Mouse (Mus musculus) midbrain, embryonic 13.5 days (tissue): Measurements from ENCODE around the gene Gm9747. TPM values are rescaled to one million over a fixed set of nuclear protein-coding genes. Genes with fewer than 3 reads are reported as not detected.

Experiments used
- ATAC-seq: fragments of 200-750 bp; cut with Nextera tagmentation; 2 replicates; pipeline ENCODE4 v1.8.0; 2017; ENCODE audit warnings: mild to moderate bottlenecking, moderate TSS enrichment, moderate library complexity
- H3K27ac ChIP-seq: fragments of 300-500 bp; sonication (generic); 2 replicates; pipeline ENCODE4 v1.5.1; 2015; ENCODE audit warnings: inconsistent platforms, mild to moderate bottlenecking, moderate library complexity
- H3K27me3 ChIP-seq: fragments of 300-500 bp; sonication (generic); 2 replicates; pipeline ENCODE4 v1.6.1; 2015; ENCODE audit warnings: mild to moderate bottlenecking, inconsistent platforms
- H3K36me3 ChIP-seq: fragments of 300-500 bp; sonication (generic); 2 replicates; pipeline ENCODE4 v1.6.1; 2015; ENCODE audit warnings: mild to moderate bottlenecking, inconsistent platforms
- H3K4me1 ChIP-seq: fragments of 300-500 bp; sonication (generic); replicated peaks from 2 replicates; pipeline ENCODE4 v1.6.1; 2015; ENCODE audit warnings: inconsistent platforms
- H3K4me2 ChIP-seq: fragments of 300-500 bp; sonication (generic); replicated peaks from 2 replicates; pipeline ENCODE4 v1.6.1; 2015; ENCODE audit warnings: moderate library complexity, mild to moderate bottlenecking, inconsistent platforms
- H3K4me3 ChIP-seq: fragments of 300-500 bp; sonication (generic); replicated peaks from 2 replicates; pipeline ENCODE4 v1.5.1; 2015; ENCODE audit warnings: mild to moderate bottlenecking, inconsistent platforms
- H3K9ac ChIP-seq: fragments of 300-500 bp; sonication (generic); replicated peaks from 2 replicates; pipeline ENCODE4 v1.6.1; 2015; ENCODE audit warnings: mild to moderate bottlenecking, inconsistent platforms
- H3K9me3 ChIP-seq: fragments of 300-500 bp; sonication (generic); 2 replicates; pipeline ENCODE4 v1.6.1; 2016; ENCODE audit warnings: mild to moderate bottlenecking, inconsistent platforms
- WGBS: fragments of 180-500 bp; shearing (Covaris S2); methylation state at CpG from one replicate; pipeline ENCODE4 v1.1.7; 2015; 5-methylcytosine and 5-hydroxymethylcytosine counted together
- polyA plus RNA-seq: library from polyadenylated mRNA; unstranded; fragments of >200 nt; fragmentation: Nextera tagmentation; extraction: Ambion mirVana; gene quantifications from 2 replicates; pipeline ENCODE4 v1.2.1, GENCODE M21; 2015

The Gm9747 gene
- polyA plus RNA-seq, 1 experiment from 2014 or later, result 21.0 TPM

- Histone ChIP-seq H3K9ac (no peak overlapping the region), H3K4me2 (no peak overlapping the region), H3K27me3 (no peaks in the 10 kb centered on the region), H3K36me3 (peaks cover 9% of the 10 kb centered on the region; the same call in 1 of the 2 replicates), H3K4me1 (no peaks in the 10 kb centered on the region), H3K27ac (no peak overlapping the region), H3K9me3 (no peaks in the 10 kb centered on the region), H3K4me3 (no peak overlapping the region)
- WGBS, result 94% methylated on average over 3 of the region's 3 CpGs
- no peak for ATAC-seq
Measured at GRCm38 (mm10) chr1:82234616-82235015, 1.7 kb downstream of the Gm9747 start.

DNA sequence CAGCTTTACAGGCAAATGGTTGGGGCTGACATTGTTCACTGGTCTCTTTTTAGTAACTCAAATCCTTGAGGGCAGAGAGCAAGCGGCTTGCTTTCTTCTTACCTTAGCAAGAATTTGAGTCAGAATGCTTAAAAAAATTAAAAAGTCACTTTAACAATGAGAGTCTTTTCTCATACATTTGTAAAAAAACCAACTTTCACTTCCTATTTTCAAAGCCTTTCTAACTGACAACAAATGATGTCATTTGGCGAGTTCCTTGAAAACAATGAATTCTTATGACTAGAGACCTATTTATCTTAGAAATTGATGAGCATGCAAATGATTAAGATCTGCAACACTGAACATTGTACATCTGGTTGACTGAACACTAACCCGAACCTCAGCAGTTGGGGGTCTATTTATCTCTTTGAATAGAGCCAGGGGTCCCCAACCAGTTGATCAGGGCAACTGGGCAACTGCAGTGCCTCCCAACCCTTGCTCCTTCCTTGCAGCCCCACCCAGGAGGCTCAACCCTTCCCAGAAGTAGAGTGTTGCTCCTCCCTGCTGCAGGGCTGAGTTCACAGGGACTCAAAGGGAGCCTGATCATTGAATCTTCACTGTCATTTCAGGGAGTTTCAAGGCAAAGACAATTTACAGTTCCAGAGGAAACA lies 2.7 kb downstream of the Gm9747 start:
- no peak overlapping the region for H3K4me3 ChIP-seq
- H3K9ac ChIP-seq, result no peak overlapping the region
- 68% methylated on average over 3 of the region's 3 CpGs for WGBS
- ATAC-seq, result no peak
- no peaks in the 10 kb centered on the region for H3K4me1 ChIP-seq
- no peaks in the 10 kb centered on the region for H3K27me3 ChIP-seq
- H3K27ac ChIP-seq, result no peak overlapping the region
- H3K4me2 ChIP-seq, result no peak overlapping the region
- no peaks in the 10 kb centered on the region for H3K9me3 ChIP-seq
- H3K36me3 ChIP-seq, result peaks cover 9% of the 10 kb centered on the region; the same call in 1 of the 2 replicates

- H3K4me1 ChIP-seq, result no peaks in the 10 kb centered on the region
- no peak overlapping the region for H3K27ac ChIP-seq
- WGBS, result 83% methylated on average over 4 of the region's 4 CpGs
- H3K36me3 ChIP-seq, result peaks cover 9% of the 10 kb centered on the region; the same call in 1 of the 2 replicates
- no peak overlapping the region for H3K9ac ChIP-seq
- H3K27me3 ChIP-seq, result no peaks in the 10 kb centered on the region
- H3K4me3 ChIP-seq, result no peak overlapping the region
- no peaks in the 10 kb centered on the region for H3K9me3 ChIP-seq
- ATAC-seq, result no peak
- no peak overlapping the region for H3K4me2 ChIP-seq
Measured at GRCm38 (mm10) chr1:82238245-82238644, 5.3 kb downstream of the Gm9747 start.

- Histone ChIP-seq H3K4me1 (no peaks in the 10 kb centered on the region), H3K27me3 (no peaks in the 10 kb centered on the region), H3K4me3 (no peak overlapping the region), H3K9ac (no peak overlapping the region), H3K4me2 (no peak overlapping the region), H3K27ac (no peak overlapping the region), H3K9me3 (no peaks in the 10 kb centered on the region), H3K36me3 (peaks cover 2% of the 10 kb centered on the region; the same call in 1 of the 2 replicates)
- ATAC-seq, result no peak
- WGBS, result 93% methylated on average over 3 of the region's 3 CpGs
Measured at GRCm38 (mm10) chr1:82239409-82240201, 6.7 kb downstream of the Gm9747 start.

DNA sequence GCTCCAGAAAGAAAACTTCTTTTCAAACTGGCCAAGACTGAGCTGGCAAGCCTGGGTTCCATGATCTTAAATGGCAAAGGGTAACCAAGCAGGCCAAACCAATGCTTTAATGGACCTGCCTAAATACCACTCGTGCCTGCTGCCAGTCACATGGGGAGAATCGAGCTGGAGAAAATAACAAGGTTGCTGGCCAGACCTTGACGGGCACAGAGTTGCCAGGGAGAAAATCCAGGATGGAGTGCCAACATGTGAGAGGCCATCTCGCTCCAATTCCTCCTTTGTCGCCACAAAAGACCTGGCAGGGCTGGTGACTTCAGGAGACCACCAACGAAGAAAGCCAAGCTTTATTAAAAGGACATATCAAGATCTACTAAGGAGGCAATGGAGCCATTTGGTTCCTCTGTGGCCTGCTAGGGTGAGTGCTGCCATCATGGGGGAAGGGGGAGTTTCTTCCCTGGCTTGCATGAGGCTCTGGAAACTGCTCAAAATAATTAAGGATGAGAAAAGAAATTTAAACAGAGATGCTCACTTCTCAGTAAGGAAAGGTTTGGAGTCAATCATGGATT lies 10.4 kb downstream of the Gm9747 start:
- no peak overlapping the region for H3K9ac ChIP-seq

GRCm38 (mm10) chr1:82245002-82245401 lies 12.1 kb downstream of the Gm9747 start:
- 0 out of 2 replicates have a peak, but pooled peaks cover 4% of the 10 kb centered on the region for H3K36me3 ChIP-seq
- no peaks in the 10 kb centered on the region for H3K9me3 ChIP-seq
- H3K27ac ChIP-seq, result no peak overlapping the region
- H3K27me3 ChIP-seq, result no peaks in the 10 kb centered on the region
- no peak for ATAC-seq
- H3K9ac ChIP-seq, result no peak overlapping the region
- no peak overlapping the region for H3K4me3 ChIP-seq
- H3K4me2 ChIP-seq, result no peak overlapping the region
- no peaks in the 10 kb centered on the region for H3K4me1 ChIP-seq
- 86% methylated on average over 5 of the region's 5 CpGs for WGBS

More for the DNA sequence above, 10.4 kb downstream of the Gm9747 start:
- no peaks in the 10 kb centered on the region for H3K9me3 ChIP-seq
- 93% methylated on average over 6 of the region's 6 CpGs for WGBS
- no peak overlapping the region for H3K4me3 ChIP-seq
- H3K36me3 ChIP-seq, result 0 out of 2 replicates have a peak, but pooled peaks cover 4% of the 10 kb centered on the region
- no peaks in the 10 kb centered on the region for H3K4me1 ChIP-seq
- H3K4me2 ChIP-seq, result no peak overlapping the region
- no peak for ATAC-seq
- no peak overlapping the region for H3K27ac ChIP-seq
- no peaks in the 10 kb centered on the region for H3K27me3 ChIP-seq

DNA sequence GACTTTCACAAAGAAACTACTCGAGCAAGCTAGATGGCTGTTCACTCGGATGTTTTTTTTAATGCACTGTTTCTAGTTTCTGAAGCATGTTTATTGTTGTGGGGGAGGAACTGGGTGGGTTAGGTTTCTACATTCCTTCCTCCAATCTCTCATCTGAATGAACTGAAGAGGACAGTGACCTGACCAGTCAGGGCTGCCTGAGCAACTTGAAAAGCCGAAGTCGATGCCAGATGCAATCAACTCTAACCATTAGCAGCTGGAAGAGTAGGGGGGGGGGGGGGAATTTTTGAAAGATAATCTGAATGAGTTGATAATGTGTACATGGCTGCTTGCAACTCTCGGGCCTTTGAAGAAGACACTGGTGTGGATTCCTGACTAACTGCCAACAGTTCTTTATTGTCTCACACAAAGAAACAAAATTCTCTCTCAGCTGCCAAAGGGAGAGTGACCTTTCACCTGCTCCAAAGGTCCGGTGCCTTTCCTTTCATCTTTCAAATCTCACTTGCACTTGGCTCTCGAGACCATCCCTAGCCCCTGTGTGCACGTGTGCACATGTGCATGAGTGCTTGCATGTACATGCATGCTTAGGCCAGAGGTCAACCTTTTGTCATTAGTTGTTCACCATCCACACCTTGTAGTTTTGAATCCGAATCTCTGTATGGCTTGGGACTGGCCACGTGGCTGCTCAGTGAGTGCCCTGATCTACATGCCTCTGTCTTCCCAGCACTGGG lies 14.5 kb downstream of the Gm9747 start:
- Histone ChIP-seq H3K4me3 (no peak overlapping the region), H3K9me3 (no peaks in the 10 kb centered on the region), H3K9ac (no peak overlapping the region), H3K4me2 (no peak overlapping the region), H3K27ac (no peak overlapping the region), H3K27me3 (no peaks in the 10 kb centered on the region), H3K4me1 (no peaks in the 10 kb centered on the region), H3K36me3 (0 out of 2 replicates have a peak, but pooled peaks cover 4% of the 10 kb centered on the region)
- 0 out of 2 replicates have a peak, but pooled peaks have one; percentile 24 for ATAC-seq
- WGBS, result 60% methylated on average over 10 of the region's 10 CpGs

DNA sequence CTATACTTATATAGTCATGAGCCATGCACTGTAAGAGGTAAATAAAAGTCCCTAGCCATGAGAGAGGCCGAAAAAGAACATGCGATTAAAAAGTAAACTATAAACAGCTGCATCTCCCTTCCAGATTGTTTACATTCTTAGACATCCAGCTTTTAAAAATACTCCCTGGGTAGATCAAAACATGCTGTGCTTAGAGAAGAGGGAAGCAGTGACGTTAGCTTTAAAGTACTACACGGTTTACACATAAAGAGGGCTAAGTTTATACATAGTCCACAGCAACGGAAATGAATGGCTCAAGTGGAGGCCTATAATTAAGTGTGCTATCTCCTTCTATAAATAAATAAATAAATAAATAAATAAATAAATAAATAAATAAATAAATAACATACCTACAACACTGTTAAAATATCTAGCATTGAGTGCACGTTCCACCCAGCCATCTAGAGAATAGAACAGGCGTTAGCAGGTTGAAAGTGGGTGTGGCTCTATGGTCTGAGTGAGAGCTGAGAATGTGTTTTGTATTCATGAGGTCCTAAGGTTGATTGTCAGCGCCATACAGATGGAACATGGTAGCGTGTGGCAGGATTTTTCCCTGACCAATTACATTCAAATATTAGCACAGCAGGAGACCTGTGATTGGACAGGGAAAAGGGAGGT lies 21.0 kb downstream of the Gm9747 start:
- Histone ChIP-seq H3K27ac (no peak overlapping the region), H3K4me2 (no peak overlapping the region), H3K4me1 (peaks cover 5% of the 10 kb centered on the region), H3K9me3 (no peaks in the 10 kb centered on the region), H3K4me3 (no peak overlapping the region), H3K9ac (no peak overlapping the region), H3K36me3 (no peaks in the 10 kb centered on the region), H3K27me3 (no peaks in the 10 kb centered on the region)
- 83% methylated on average over 9 of the region's 9 CpGs for WGBS
- peak; percentile 53; the same call in 1 of the 2 replicates for ATAC-seq

DNA sequence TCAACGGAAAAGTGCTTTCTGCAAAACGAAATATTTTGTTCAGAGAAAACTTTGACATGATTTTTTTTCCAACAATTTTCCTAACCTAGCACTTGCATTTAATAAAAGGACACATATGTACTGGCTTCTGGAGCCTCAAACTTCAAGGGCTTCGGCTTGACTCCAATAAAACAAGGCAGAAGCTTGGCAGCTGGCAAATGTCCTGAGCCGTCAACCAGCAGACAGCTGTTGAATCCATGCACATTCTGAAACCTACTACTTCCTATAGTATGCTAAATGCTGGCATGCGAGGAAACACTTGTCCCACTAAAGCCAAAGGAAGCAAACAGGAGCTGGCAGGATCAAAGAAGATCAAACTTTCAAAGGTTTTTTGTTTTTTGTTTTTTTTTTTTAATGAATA lies 24.5 kb downstream of the Gm9747 start:
- Histone ChIP-seq H3K36me3 (no peaks in the 10 kb centered on the region), H3K4me3 (no peak overlapping the region), H3K4me2 (no peak overlapping the region), H3K27me3 (no peaks in the 10 kb centered on the region), H3K9me3 (no peaks in the 10 kb centered on the region), H3K4me1 (peaks cover 5% of the 10 kb centered on the region), H3K27ac (no peak overlapping the region), H3K9ac (no peak overlapping the region)
- ATAC-seq, result no peak
- 78% methylated on average over 5 of the region's 5 CpGs for WGBS

GRCm38 (mm10) chr1:82258331-82258730 lies 25.4 kb downstream of the Gm9747 start:
- Histone ChIP-seq H3K9me3 (no peaks in the 10 kb centered on the region), H3K4me3 (no peak overlapping the region), H3K36me3 (no peaks in the 10 kb centered on the region), H3K27ac (no peak overlapping the region), H3K4me2 (no peak overlapping the region), H3K4me1 (peaks cover 5% of the 10 kb centered on the region), H3K9ac (no peak overlapping the region), H3K27me3 (no peaks in the 10 kb centered on the region)
- 42% methylated on average over 7 of the region's 7 CpGs for WGBS
- ATAC-seq, result no peak

GRCm38 (mm10) chr1:82260055-82260454 lies 27.1 kb downstream of the Gm9747 start:
- H3K36me3 ChIP-seq, result no peaks in the 10 kb centered on the region
- H3K4me1 ChIP-seq, result peaks cover 5% of the 10 kb centered on the region
- no peak overlapping the region for H3K27ac ChIP-seq
- H3K4me3 ChIP-seq, result no peak overlapping the region
- H3K9ac ChIP-seq, result no peak overlapping the region
- no peak overlapping the region for H3K4me2 ChIP-seq
- H3K27me3 ChIP-seq, result no peaks in the 10 kb centered on the region
- H3K9me3 ChIP-seq, result no peaks in the 10 kb centered on the region
- WGBS, result 59% methylated on average over 3 of the region's 3 CpGs
- ATAC-seq, result no peak
